Mouse (Mus musculus): ENCODE data around the gene Tfap2c. TPM values are rescaled to one million over a fixed set of nuclear protein-coding genes. Genes with fewer than 3 reads are reported as not detected.

The Tfap2c gene
- polyA plus RNA-seq (2015; fragmentation: Nextera tagmentation; extraction: Ambion mirVana): 0.20 and 0.25 TPM in 2 replicates

GRCm38 (mm10) chr2:172549371-172550155, at the start of gene Tfap2c:
Gene Tfap2c, plus strand, starts transcription at chr2:172549593.
- no peak for ATAC-seq
- H3K4me3 ChIP-seq (ENCODE audit: low read depth, low read length): no peak within 1 kb of the TSS
- H3K9me3 ChIP-seq (replicated peaks; ENCODE audit: control insufficient read depth, low read length, poor library complexity, severe bottlenecking): no peaks in the 10 kb centered on the region
- peak within 1 kb of the TSS; percentile 20 for H3K4me2 ChIP-seq (ENCODE audit: low read length)
- H3K27ac ChIP-seq (ENCODE audit: low read length): no peak within 1 kb of the TSS
- WGBS: under 1% methylated on average over 70 of the region's 70 CpGs
- H3K36me3 ChIP-seq (ENCODE audit: control insufficient read depth, insufficient read depth, low read length): no peaks in the 10 kb centered on the region
- no peak within 1 kb of the TSS for H3K9ac ChIP-seq (ENCODE audit: low read depth, low read length)
- H3K27me3 ChIP-seq (ENCODE audit: control insufficient read depth, insufficient read depth, low read depth, low read length): peaks cover 59% of the 10 kb centered on the region
- peaks cover 4% of the 10 kb centered on the region; the same call in 1 of the 2 replicates for H3K4me1 ChIP-seq (ENCODE audit: control insufficient read depth, insufficient read depth, low read length)

GRCm38 (mm10) chr2:172500752-172501316, 48.6 kb upstream of the Tfap2c start:
- H3K27me3 ChIP-seq (ENCODE audit: control insufficient read depth, insufficient read depth, low read depth, low read length): no peaks in the 10 kb centered on the region
- WGBS: 51% methylated on average over 7 of the region's 7 CpGs

GRCm38 (mm10) chr2:172501341-172501740, 48.1 kb upstream of the Tfap2c start:
- no peak for ATAC-seq
- Histone ChIP-seq H3K9me3 (replicated peaks; ENCODE audit: control insufficient read depth, low read length, poor library complexity, severe bottlenecking) (no peaks in the 10 kb centered on the region), H3K4me2 (ENCODE audit: low read length) (no peak overlapping the region), H3K27ac (ENCODE audit: low read length) (no peak overlapping the region), H3K9ac (ENCODE audit: low read depth, low read length) (no peak overlapping the region), H3K36me3 (ENCODE audit: control insufficient read depth, insufficient read depth, low read length) (no peaks in the 10 kb centered on the region), H3K4me1 (ENCODE audit: control insufficient read depth, insufficient read depth, low read length) (no peaks in the 10 kb centered on the region), H3K27me3 (ENCODE audit: control insufficient read depth, insufficient read depth, low read depth, low read length) (no peaks in the 10 kb centered on the region), H3K4me3 (ENCODE audit: low read depth, low read length) (no peak overlapping the region)
- 4% methylated on average over 4 of the region's 4 CpGs for WGBS

More at GRCm38 (mm10) chr2:172500752-172501316, 48.6 kb upstream of the Tfap2c start:
- ATAC-seq: no peak
- no peak overlapping the region for H3K4me3 ChIP-seq (ENCODE audit: low read depth, low read length)
- no peak overlapping the region for H3K4me2 ChIP-seq (ENCODE audit: low read length)
- H3K9me3 ChIP-seq (replicated peaks; ENCODE audit: control insufficient read depth, low read length, poor library complexity, severe bottlenecking): no peaks in the 10 kb centered on the region
- H3K4me1 ChIP-seq (ENCODE audit: control insufficient read depth, insufficient read depth, low read length): no peaks in the 10 kb centered on the region
- H3K36me3 ChIP-seq (ENCODE audit: control insufficient read depth, insufficient read depth, low read length): no peaks in the 10 kb centered on the region
- H3K27ac ChIP-seq (ENCODE audit: low read length): no peak overlapping the region
- H3K9ac ChIP-seq (ENCODE audit: low read depth, low read length): no peak overlapping the region

GRCm38 (mm10) chr2:172502168-172502567, 47.2 kb upstream of the Tfap2c start:
- H3K9ac ChIP-seq (ENCODE audit: low read depth, low read length): no peak overlapping the region
- no peaks in the 10 kb centered on the region for H3K4me1 ChIP-seq (ENCODE audit: control insufficient read depth, insufficient read depth, low read length)
- no peak overlapping the region for H3K4me3 ChIP-seq (ENCODE audit: low read depth, low read length)
- ATAC-seq: no peak
- H3K27me3 ChIP-seq (ENCODE audit: control insufficient read depth, insufficient read depth, low read depth, low read length): no peaks in the 10 kb centered on the region
- no peak overlapping the region for H3K27ac ChIP-seq (ENCODE audit: low read length)
- no peak overlapping the region for H3K4me2 ChIP-seq (ENCODE audit: low read length)
- 80% methylated on average over 14 of the region's 14 CpGs for WGBS
- no peaks in the 10 kb centered on the region for H3K9me3 ChIP-seq (replicated peaks; ENCODE audit: control insufficient read depth, low read length, poor library complexity, severe bottlenecking)
- H3K36me3 ChIP-seq (ENCODE audit: control insufficient read depth, insufficient read depth, low read length): no peaks in the 10 kb centered on the region

- H3K4me3 ChIP-seq (ENCODE audit: low read depth, low read length): no peak overlapping the region
- no peaks in the 10 kb centered on the region for H3K9me3 ChIP-seq (replicated peaks; ENCODE audit: control insufficient read depth, low read length, poor library complexity, severe bottlenecking)
- WGBS: 88% methylated on average over 7 of the region's 7 CpGs
Observed at GRCm38 (mm10) chr2:172506121-172506520, 43.3 kb upstream of the Tfap2c start.

GRCm38 (mm10) chr2:172510056-172510712, 39.2 kb upstream of the Tfap2c start:
- Histone ChIP-seq H3K4me3 (ENCODE audit: low read depth, low read length) (no peak overlapping the region), H3K27me3 (ENCODE audit: control insufficient read depth, insufficient read depth, low read depth, low read length) (no peaks in the 10 kb centered on the region), H3K4me1 (ENCODE audit: control insufficient read depth, insufficient read depth, low read length) (no peaks in the 10 kb centered on the region), H3K27ac (ENCODE audit: low read length) (no peak overlapping the region), H3K4me2 (ENCODE audit: low read length) (no peak overlapping the region), H3K36me3 (ENCODE audit: control insufficient read depth, insufficient read depth, low read length) (no peaks in the 10 kb centered on the region), H3K9ac (ENCODE audit: low read depth, low read length) (no peak overlapping the region), H3K9me3 (replicated peaks; ENCODE audit: control insufficient read depth, low read length, poor library complexity, severe bottlenecking) (no peaks in the 10 kb centered on the region)
- no peak for ATAC-seq
- 90% methylated on average over 15 of the region's 15 CpGs for WGBS

More at GRCm38 (mm10) chr2:172506121-172506520, 43.3 kb upstream of the Tfap2c start:
- H3K4me1 ChIP-seq (ENCODE audit: control insufficient read depth, insufficient read depth, low read length): no peaks in the 10 kb centered on the region
- H3K36me3 ChIP-seq (ENCODE audit: control insufficient read depth, insufficient read depth, low read length): no peaks in the 10 kb centered on the region
- no peak overlapping the region for H3K9ac ChIP-seq (ENCODE audit: low read depth, low read length)
- ATAC-seq: no peak
- no peaks in the 10 kb centered on the region for H3K27me3 ChIP-seq (ENCODE audit: control insufficient read depth, insufficient read depth, low read depth, low read length)
- no peak overlapping the region for H3K4me2 ChIP-seq (ENCODE audit: low read length)
- no peak overlapping the region for H3K27ac ChIP-seq (ENCODE audit: low read length)

- Histone ChIP-seq H3K4me2 (ENCODE audit: low read length) (no peak overlapping the region), H3K27me3 (ENCODE audit: control insufficient read depth, insufficient read depth, low read depth, low read length) (no peaks in the 10 kb centered on the region), H3K27ac (ENCODE audit: low read length) (no peak overlapping the region), H3K4me3 (ENCODE audit: low read depth, low read length) (no peak overlapping the region), H3K36me3 (ENCODE audit: control insufficient read depth, insufficient read depth, low read length) (no peaks in the 10 kb centered on the region), H3K4me1 (ENCODE audit: control insufficient read depth, insufficient read depth, low read length) (no peaks in the 10 kb centered on the region), H3K9ac (ENCODE audit: low read depth, low read length) (no peak overlapping the region), H3K9me3 (replicated peaks; ENCODE audit: control insufficient read depth, low read length, poor library complexity, severe bottlenecking) (no peaks in the 10 kb centered on the region)
- ATAC-seq: no peak
- WGBS: 64% methylated on average over 3 of the region's 3 CpGs
Observed at GRCm38 (mm10) chr2:172510899-172511298, 38.5 kb upstream of the Tfap2c start.

GRCm38 (mm10) chr2:172516407-172516992, 32.9 kb upstream of the Tfap2c start:
- Histone ChIP-seq H3K36me3 (ENCODE audit: control insufficient read depth, insufficient read depth, low read length) (no peaks in the 10 kb centered on the region), H3K27me3 (ENCODE audit: control insufficient read depth, insufficient read depth, low read depth, low read length) (no peaks in the 10 kb centered on the region), H3K9me3 (replicated peaks; ENCODE audit: control insufficient read depth, low read length, poor library complexity, severe bottlenecking) (no peaks in the 10 kb centered on the region), H3K4me1 (ENCODE audit: control insufficient read depth, insufficient read depth, low read length) (no peaks in the 10 kb centered on the region), H3K4me3 (ENCODE audit: low read depth, low read length) (no peak overlapping the region), H3K9ac (ENCODE audit: low read depth, low read length) (no peak overlapping the region), H3K4me2 (ENCODE audit: low read length) (no peak overlapping the region), H3K27ac (ENCODE audit: low read length) (no peak overlapping the region)
- ATAC-seq: no peak
- 28% methylated on average over 11 of the region's 11 CpGs for WGBS

Measured in midbrain, embryonic 16.5 days (tissue).